8 mouse cellular contexts compared by ENCODE assay signal in genomic region chr6:29432676-29433037, GRCm38 (mm10). TPM values are rescaled to one million over a fixed set of nuclear protein-coding genes. Genes with fewer than 3 reads are reported as not detected.
DNase-seq lines count a peak whose midpoint lies in the region; ATAC-seq and TF ChIP-seq lines count a peak whose summit lies in the region.
"Had no signal": no experiment of that assay in that cellular context is flagged by ENCODE, and none has a peak within 500 bp of the region (broad histone marks: within the 10 kb centered on the region; RNA-seq: fewer than 3 reads in every experiment).

No protein-coding gene starts in this region.

- peak overlapping the region; percentile 90 for H3K4me2 ChIP-seq in lung, postnatal 0 days (replicated peaks; ENCODE audit: low read depth, low read length)
- H3K4me2 ChIP-seq in forebrain, postnatal 0 days (ENCODE audit: low read depth), result peak overlapping the region; percentile 66
- peak overlapping the region; percentile 51 for H3K4me2 ChIP-seq in liver, embryonic 16.5 days (ENCODE audit: low read depth, low read length)

- 0 out of 2 replicates have a peak, but pooled peaks cover 6% of the 10 kb centered on the region for H3K27me3 ChIP-seq in lung, postnatal 0 days (replicated peaks; ENCODE audit: insufficient read depth, low read length)
- H3K27me3 ChIP-seq in forebrain, postnatal 0 days (ENCODE audit: insufficient read depth, low read length), result peaks cover 29% of the 10 kb centered on the region
- H3K27me3 ChIP-seq in liver, embryonic 16.5 days (ENCODE audit: control insufficient read depth, insufficient read depth, low read depth, low read length), result peaks cover 52% of the 10 kb centered on the region

- no peaks in the 10 kb centered on the region for H3K4me1 ChIP-seq in lung, postnatal 0 days (ENCODE audit: insufficient read depth, low read depth, low read length)
- H3K4me1 ChIP-seq in forebrain, postnatal 0 days (ENCODE audit: insufficient read depth), result 0 out of 2 replicates have a peak, but pooled peaks cover 8% of the 10 kb centered on the region
- no peaks in the 10 kb centered on the region; the same call in 1 of the 2 replicates for H3K4me1 ChIP-seq in liver, embryonic 16.5 days (ENCODE audit: control insufficient read depth, low read depth, low read length)

- no peak for DNase-seq in lung, postnatal 0 days (ENCODE audit: low spot score)
- DNase-seq in lung, postnatal 25 days (ENCODE audit: low spot score), result no peak
- DNase-seq in forebrain, postnatal 0 days, result no peak
- DNase-seq in right cerebral cortex, postnatal 4 days, result no peak
- no peak for DNase-seq in right cerebral cortex, adult 2 months (ENCODE audit: low spot score in 2 of 2)
- DNase-seq in left cerebral cortex, adult 11 months (ENCODE audit: low spot score), result no peak
- DNase-seq: adrenal gland, adult 8-10 months had no signal

- no peak for ATAC-seq in lung, postnatal 0 days
- ATAC-seq in forebrain, postnatal 0 days, result no peak
- ATAC-seq in liver, embryonic 16.5 days (ENCODE audit: low read depth), result no peak

- H3K4me3 ChIP-seq in lung, postnatal 0 days (ENCODE audit: low read depth, low read length), result peak overlapping the region; percentile 51
- H3K4me3 ChIP-seq in forebrain, postnatal 0 days (ENCODE audit: low read depth, low read length), result peak overlapping the region; percentile 33
- peak overlapping the region; percentile 44 for H3K4me3 ChIP-seq in liver, embryonic 16.5 days (ENCODE audit: low read depth, low read length)

- TF ChIP-seq EP300 in lung, postnatal 0 days (IDR thresholded peaks at IDR 0.05), result no peak

- H3K27ac ChIP-seq in lung, postnatal 0 days (ENCODE audit: low read length), result no peak overlapping the region
- H3K27ac ChIP-seq in forebrain, postnatal 0 days (ENCODE audit: low read depth, low read length), result no peak overlapping the region
- no peak overlapping the region for H3K27ac ChIP-seq in liver, embryonic 16.5 days (ENCODE audit: low read length)

- no peaks in the 10 kb centered on the region for H3K36me3 ChIP-seq in lung, postnatal 0 days (ENCODE audit: insufficient read depth, low read length)
- no peaks in the 10 kb centered on the region for H3K36me3 ChIP-seq in forebrain, postnatal 0 days (ENCODE audit: insufficient read depth)
- no peaks in the 10 kb centered on the region for H3K36me3 ChIP-seq in liver, embryonic 16.5 days (ENCODE audit: control insufficient read depth, insufficient read depth)

- no peaks in the 10 kb centered on the region for H3K9me3 ChIP-seq in lung, postnatal 0 days (ENCODE audit: low read length)
- no peaks in the 10 kb centered on the region for H3K9me3 ChIP-seq in forebrain, postnatal 0 days (ENCODE audit: low read length)
- no peaks in the 10 kb centered on the region for H3K9me3 ChIP-seq in liver, embryonic 16.5 days (replicated peaks; ENCODE audit: control insufficient read depth, low read length)

- no peak for TF ChIP-seq CTCF in lung, postnatal 0 days (IDR thresholded peaks at IDR 0.05)
- TF ChIP-seq CTCF in forebrain, postnatal 0 days (IDR thresholded peaks at IDR 0.05; ENCODE audit: low read depth), result no peak

- no peak overlapping the region for H3K9ac ChIP-seq in lung, postnatal 0 days (replicated peaks; ENCODE audit: low read depth)
- H3K9ac ChIP-seq in forebrain, postnatal 0 days, result no peak overlapping the region
- H3K9ac ChIP-seq in liver, embryonic 16.5 days (ENCODE audit: low read depth, low read length), result no peak overlapping the region; the same call in 1 of the 2 replicates

RNA-seq across cellular contexts. Expression of gene Flnc, which starts 0.4 kb away (rescaled TPM):
- polyA plus RNA-seq in lung, postnatal 0 days (2015; fragmentation: Nextera tagmentation; extraction: Ambion mirVana), result 1.2 and 1.5 TPM in 2 replicates
- total RNA-seq in forebrain, postnatal 0 days (2014; rRNA removed), result 4.3 and 7.9 TPM in 2 replicates
- polyA plus RNA-seq in forebrain, postnatal 0 days (2015; fragmentation: Nextera tagmentation; extraction: Ambion mirVana), result 0.70 and 0.90 TPM in 2 replicates
- polyA plus RNA-seq in liver, embryonic 16.5 days (2015; fragmentation: Nextera tagmentation; extraction: Ambion mirVana), result 0.57 and 1.1 TPM in 2 replicates

RNA-seq across cellular contexts. Expression of gene Atp6v1f, which starts 34.9 kb away (rescaled TPM):
- polyA plus RNA-seq in lung, postnatal 0 days (2015; fragmentation: Nextera tagmentation; extraction: Ambion mirVana), result 264 and 293 TPM in 2 replicates
- total RNA-seq in forebrain, postnatal 0 days (2014; rRNA removed), result 279 and 344 TPM in 2 replicates
- polyA plus RNA-seq in forebrain, postnatal 0 days (2015; fragmentation: Nextera tagmentation; extraction: Ambion mirVana), result 362 and 434 TPM in 2 replicates
- polyA plus RNA-seq in liver, embryonic 16.5 days (2015; fragmentation: Nextera tagmentation; extraction: Ambion mirVana), result 117 and 122 TPM in 2 replicates

RNA-seq across cellular contexts. Expression of gene Ccdc136, which starts 36.5 kb away (rescaled TPM):
- polyA plus RNA-seq in lung, postnatal 0 days (2015; fragmentation: Nextera tagmentation; extraction: Ambion mirVana), result 3.0 and 4.6 TPM in 2 replicates
- total RNA-seq in forebrain, postnatal 0 days (2014; rRNA removed), result 46.6 and 56.9 TPM in 2 replicates
- polyA plus RNA-seq in forebrain, postnatal 0 days (2015; fragmentation: Nextera tagmentation; extraction: Ambion mirVana), result 34.4 and 43.0 TPM in 2 replicates
- polyA plus RNA-seq in liver, embryonic 16.5 days (2015; fragmentation: Nextera tagmentation; extraction: Ambion mirVana), result 0.09 and 0.34 TPM in 2 replicates

RNA-seq across cellular contexts. Expression of gene Atp6v1fnb, which starts 38.6 kb away (rescaled TPM):
- polyA plus RNA-seq in lung, postnatal 0 days (2015; fragmentation: Nextera tagmentation; extraction: Ambion mirVana), result not detected in 2 replicates
- 0.31 and 1.7 TPM in 2 replicates for total RNA-seq in forebrain, postnatal 0 days (2014; rRNA removed)
- polyA plus RNA-seq in forebrain, postnatal 0 days (2015; fragmentation: Nextera tagmentation; extraction: Ambion mirVana), result 0.42 TPM in 1 of 2 replicates, not detected in the other
- 0.13 TPM in 1 of 2 replicates, not detected in the other for polyA plus RNA-seq in liver, embryonic 16.5 days (2015; fragmentation: Nextera tagmentation; extraction: Ambion mirVana)

RNA-seq across cellular contexts. Expression of gene Opn1sw, which starts 44.4 kb away (rescaled TPM):
- polyA plus RNA-seq in lung, postnatal 0 days (2015; fragmentation: Nextera tagmentation; extraction: Ambion mirVana), result 0.30 and 0.56 TPM in 2 replicates
- total RNA-seq in forebrain, postnatal 0 days (2014; rRNA removed), result 7.0 TPM in 1 of 2 replicates, not detected in the other
- polyA plus RNA-seq in forebrain, postnatal 0 days (2015; fragmentation: Nextera tagmentation; extraction: Ambion mirVana), result 0.45 and 0.74 TPM in 2 replicates
- polyA plus RNA-seq in liver, embryonic 16.5 days (2015; fragmentation: Nextera tagmentation; extraction: Ambion mirVana), result 0.07 TPM in 2 replicates
- total RNA-seq: adrenal gland, adult 8-10 months had no signal
